9 mouse cellular contexts compared by ENCODE assay signal in the genomic region with DNA sequence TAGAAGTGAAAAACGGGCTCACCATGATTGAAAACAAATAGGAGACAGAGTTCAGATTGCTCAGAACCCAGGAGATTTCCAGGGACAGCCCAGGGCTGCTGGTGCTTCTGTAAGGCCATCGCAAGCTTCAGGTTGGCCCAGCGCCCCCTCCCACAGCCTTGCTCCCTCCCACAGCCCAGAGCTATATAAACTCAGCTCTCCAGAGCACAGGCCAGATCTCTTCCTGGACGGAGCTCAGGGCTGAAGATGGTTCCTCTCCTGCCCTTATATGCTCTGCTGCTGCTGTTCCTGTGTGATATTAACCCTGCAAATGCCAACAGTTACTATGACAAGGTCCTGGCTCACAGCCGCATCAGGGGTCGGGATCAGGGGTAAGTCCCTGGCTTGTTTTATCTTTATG. TPM values are rescaled to one million over a fixed set of nuclear protein-coding genes. Genes with fewer than 3 reads are reported as not detected.
DNase-seq lines count a peak whose midpoint lies in the region; ATAC-seq and TF ChIP-seq lines count a peak whose summit lies in the region.
"Had no signal": no experiment of that assay in that cellular context is flagged by ENCODE, and none has a peak within 500 bp of the region (broad histone marks: within the 10 kb centered on the region; RNA-seq: fewer than 3 reads in every experiment).

A gene (plus strand): TSS at position 213 of the 400 bp plus-strand sequence.

- no peaks in the 10 kb centered on the region for H3K9me3 ChIP-seq in intestine, postnatal 0 days (ENCODE audit: control insufficient read depth)
- no peaks in the 10 kb centered on the region for H3K9me3 ChIP-seq in neural tube, embryonic 12.5 days

- no peak within 1 kb of the TSS for H3K9ac ChIP-seq in intestine, postnatal 0 days (ENCODE audit: low read depth, low read length)
- H3K9ac ChIP-seq in neural tube, embryonic 12.5 days: no peak within 1 kb of the TSS

- WGBS in intestine, postnatal 0 days: 38% methylated on average over 6 of the region's 6 CpGs
- WGBS in neural tube, embryonic 12.5 days: 51% methylated on average over 6 of the region's 6 CpGs

- H3K4me2 ChIP-seq in intestine, postnatal 0 days (replicated peaks; ENCODE audit: low read depth): peak within 1 kb of the TSS; percentile 41
- no peak within 1 kb of the TSS for H3K4me2 ChIP-seq in neural tube, embryonic 12.5 days (replicated peaks)

- DNase-seq in adrenal gland, adult 18-20 months (ENCODE audit: low spot score in 2 of 2): no peak
- no peak for DNase-seq in adrenal gland, adult (ENCODE audit: inconsistent age in 2 of 2, low spot score in 1 of 2)
- peak; percentile 65 for DNase-seq in 3T3-L1 (ENCODE audit: low read depth, low spot score)
- peak; percentile 57 to 81 for DNase-seq in gastrocnemius, postnatal 4 days (ENCODE audit: low spot score in 2 of 2)
- DNase-seq in layer of hippocampus, adult 2 months (ENCODE audit: low spot score in 2 of 2): no peak

- peak within 1 kb of the TSS; percentile 18 for H3K4me3 ChIP-seq in intestine, postnatal 0 days (ENCODE audit: low read depth, low read length)
- no peak within 1 kb of the TSS for H3K4me3 ChIP-seq in neural tube, embryonic 12.5 days
- no peak within 1 kb of the TSS for H3K4me3 ChIP-seq in layer of hippocampus, adult 2 months

- H3K36me3 ChIP-seq in intestine, postnatal 0 days (ENCODE audit: control insufficient read depth, insufficient read depth): no peaks in the 10 kb centered on the region
- no peaks in the 10 kb centered on the region for H3K36me3 ChIP-seq in neural tube, embryonic 12.5 days

- ATAC-seq in intestine, postnatal 0 days: no peak
- ATAC-seq in neural tube, embryonic 12.5 days (ENCODE audit: low FRiP score, low read depth): no peak
- ATAC-seq in megakaryocyte-erythroid progenitor cell, adult 5-6 weeks (replicated peaks; ENCODE audit: low FRiP score, low TSS enrichment, poor library complexity, severe bottlenecking): no peak

- H3K27ac ChIP-seq in intestine, postnatal 0 days (ENCODE audit: low read depth, low read length): no peak within 1 kb of the TSS
- no peak within 1 kb of the TSS for H3K27ac ChIP-seq in neural tube, embryonic 12.5 days
- no peak within 1 kb of the TSS for H3K27ac ChIP-seq in layer of hippocampus, adult 2 months

- no peaks in the 10 kb centered on the region for H3K27me3 ChIP-seq in intestine, postnatal 0 days (replicated peaks; ENCODE audit: control insufficient read depth, insufficient read depth, low read length)
- no peaks in the 10 kb centered on the region for H3K27me3 ChIP-seq in neural tube, embryonic 12.5 days (replicated peaks)

- no peaks in the 10 kb centered on the region; the same call in 1 of the 2 replicates for H3K4me1 ChIP-seq in intestine, postnatal 0 days (replicated peaks; ENCODE audit: control insufficient read depth, insufficient read depth, low read length)
- H3K4me1 ChIP-seq in neural tube, embryonic 12.5 days: peaks cover 10% of the 10 kb centered on the region

- no peak for TF ChIP-seq CTCF in intestine, postnatal 0 days (IDR thresholded peaks at IDR 0.05; ENCODE audit: low read depth)
- TF ChIP-seq CTCF in layer of hippocampus, adult 2 months (conservative IDR thresholded peaks at IDR 0.05): no peak

RNA-seq across cellular contexts. Expression of the gene that starts here (rescaled TPM):
- 10 to 100 TPM; 42.0 to 52.4 TPM for total RNA-seq in adrenal gland, adult 18-20 months (2021)
- total RNA-seq in gastrocnemius, postnatal 4 days (2021): 1,000 to 10,000 TPM; 1,491 to 1,618 TPM
- polyA plus RNA-seq in intestine, postnatal 0 days (2015; fragmentation: Nextera tagmentation; extraction: Ambion mirVana): 106 and 107 TPM in 2 replicates
- polyA plus RNA-seq in neural tube, embryonic 12.5 days (2016; fragmentation: Nextera tagmentation; extraction: Ambion mirVana): 48.4 and 61.7 TPM in 2 replicates
- 1 to 10 TPM; 1.1 to 2.2 TPM for total RNA-seq in layer of hippocampus, adult 2 months (2021)
- total RNA-seq in megakaryocyte-erythroid progenitor cell, adult 5-6 weeks (2014; fragmentation: Nextera tagmentation): not detected in 2 replicates
- total RNA-seq in megakaryocyte-erythroid progenitor cell, adult 5-6 weeks (2017): not detected in 2 replicates
- total RNA-seq: common myeloid progenitor, adult 5-6 weeks had no signal

Comparison
In these comparisons a context has a peak if more than half of its experiments do, and no peak if none do; other contexts are left out.
1. RNA of the gene that starts here (total RNA-seq): 1,491 to 1,618 TPM in gastrocnemius, postnatal 4 days; 42.0 to 52.4 TPM in adrenal gland, adult 18-20 months, 1.1 to 2.2 TPM in layer of hippocampus, adult 2 months and not detected in megakaryocyte-erythroid progenitor cell, adult 5-6 weeks; every median in the first group is over 10 times any median in the second.
2. DNase-seq: peak in 3T3-L1 (single experiment) and gastrocnemius, postnatal 4 days (2 of 2); none in adrenal gland, adult 18-20 months (0 of 2), adrenal gland, adult (0 of 2) and layer of hippocampus, adult 2 months (0 of 2).